Mouse (Mus musculus): Measurements from ENCODE around the gene Trim67. TPM values are rescaled to one million over a fixed set of nuclear protein-coding genes. Genes with fewer than 3 reads are reported as not detected.

Gene Trim67
- polyA plus RNA-seq, 1 experiment from 2014 or later: 0.10 TPM

DNA sequence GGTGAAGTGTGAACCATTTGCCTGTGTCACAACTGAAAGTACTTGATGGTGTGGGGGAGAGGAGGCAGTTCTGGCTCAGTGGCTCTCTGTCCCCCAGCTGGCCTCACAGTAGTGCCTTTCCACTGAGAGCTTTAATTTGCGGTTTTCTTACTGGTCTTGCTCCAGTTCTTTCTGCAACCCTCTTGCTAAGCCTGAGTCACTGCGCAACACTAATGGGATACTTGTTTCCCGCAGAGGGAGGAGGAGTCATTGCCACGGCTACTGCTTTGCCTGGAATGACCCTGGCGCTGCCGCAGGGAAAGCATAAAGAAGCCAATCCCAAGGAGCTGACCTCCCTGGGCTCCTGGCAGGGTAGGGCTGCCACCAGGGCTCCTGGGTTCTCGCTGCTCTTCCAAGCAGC, 33.8 kb downstream of the Trim67 start:
- no peak for DNase-seq (ENCODE audit: low spot score)
- 24% methylated on average over 7 of the region's 7 CpGs for WGBS
- no peak overlapping the region for H3K4me3 ChIP-seq
- H3K36me3 ChIP-seq: no peaks in the 10 kb centered on the region
- H3K27ac ChIP-seq: no peak overlapping the region
- H3K4me1 ChIP-seq: peaks cover 14% of the 10 kb centered on the region
- H3K9me3 ChIP-seq: no peaks in the 10 kb centered on the region
- H3K27me3 ChIP-seq (ENCODE audit: insufficient read depth, poor library complexity, severe bottlenecking): peaks cover 49% of the 10 kb centered on the region

- H3K9me3 ChIP-seq: no peaks in the 10 kb centered on the region
- DNase-seq (ENCODE audit: low spot score): no peak
- no peak overlapping the region for H3K27ac ChIP-seq
- peaks cover 50% of the 10 kb centered on the region for H3K27me3 ChIP-seq (ENCODE audit: insufficient read depth, poor library complexity, severe bottlenecking)
- H3K36me3 ChIP-seq: no peaks in the 10 kb centered on the region
- H3K4me1 ChIP-seq: peaks cover 18% of the 10 kb centered on the region
- WGBS: 4% methylated on average over 5 of the region's 5 CpGs
- H3K4me3 ChIP-seq: no peak overlapping the region
Measured at GRCm38 (mm10) chr8:124827387-124827786, 34.5 kb downstream of the Trim67 start.

DNA sequence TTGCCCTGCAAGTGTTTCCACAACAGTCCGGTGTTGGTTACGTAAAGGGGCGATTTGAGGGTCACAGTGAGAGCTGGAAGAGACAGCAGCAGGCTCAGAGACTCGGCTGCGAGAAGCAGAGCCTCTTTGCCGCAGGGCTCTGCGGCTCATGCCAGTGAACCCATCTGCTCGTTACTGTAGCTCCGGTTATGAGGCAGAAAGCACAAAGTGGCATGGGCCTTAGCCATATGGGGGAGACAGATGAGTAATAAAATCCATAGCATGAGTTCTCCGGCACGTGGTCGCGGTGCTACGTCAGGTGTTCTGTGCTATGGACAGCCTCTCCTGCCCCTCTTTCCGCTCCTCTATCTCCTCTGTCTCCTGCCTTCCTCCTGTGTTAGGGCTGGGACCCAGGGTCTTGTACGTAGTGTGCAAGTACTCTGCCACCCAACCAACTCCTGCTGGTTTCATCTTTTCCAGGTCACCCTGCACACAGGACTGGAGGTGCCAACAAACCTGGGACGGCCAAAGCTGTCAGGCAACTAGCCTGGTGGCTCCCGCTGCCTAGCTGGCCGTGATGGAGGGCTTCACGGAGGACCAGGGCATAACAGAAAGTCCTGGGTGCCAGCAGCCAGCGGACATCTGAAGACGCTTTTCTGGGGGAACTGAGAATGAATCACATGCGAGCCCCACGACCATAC, 35.8 kb downstream of the Trim67 start:
- Histone ChIP-seq H3K4me3 (no peak overlapping the region), H3K4me1 (peaks cover 22% of the 10 kb centered on the region), H3K27ac (no peak overlapping the region), H3K36me3 (no peaks in the 10 kb centered on the region), H3K27me3 (ENCODE audit: insufficient read depth, poor library complexity, severe bottlenecking) (peaks cover 50% of the 10 kb centered on the region), H3K9me3 (no peaks in the 10 kb centered on the region)
- DNase-seq (ENCODE audit: low spot score): no peak
- WGBS: 84% methylated on average over 24 of the region's 24 CpGs

GRCm38 (mm10) chr8:124830050-124830449, 37.2 kb downstream of the Trim67 start:
- H3K4me3 ChIP-seq: no peak overlapping the region
- no peak overlapping the region for H3K27ac ChIP-seq
- no peak for DNase-seq (ENCODE audit: low spot score)
- peaks cover 28% of the 10 kb centered on the region for H3K4me1 ChIP-seq
- WGBS: 73% methylated on average over 13 of the region's 13 CpGs
- no peaks in the 10 kb centered on the region for H3K9me3 ChIP-seq
- peaks cover 50% of the 10 kb centered on the region for H3K27me3 ChIP-seq (ENCODE audit: insufficient read depth, poor library complexity, severe bottlenecking)
- H3K36me3 ChIP-seq: no peaks in the 10 kb centered on the region

GRCm38 (mm10) chr8:124831531-124831930, 38.6 kb downstream of the Trim67 start:
- no peaks in the 10 kb centered on the region for H3K36me3 ChIP-seq
- WGBS: 75% methylated on average over 6 of the region's 6 CpGs

DNA sequence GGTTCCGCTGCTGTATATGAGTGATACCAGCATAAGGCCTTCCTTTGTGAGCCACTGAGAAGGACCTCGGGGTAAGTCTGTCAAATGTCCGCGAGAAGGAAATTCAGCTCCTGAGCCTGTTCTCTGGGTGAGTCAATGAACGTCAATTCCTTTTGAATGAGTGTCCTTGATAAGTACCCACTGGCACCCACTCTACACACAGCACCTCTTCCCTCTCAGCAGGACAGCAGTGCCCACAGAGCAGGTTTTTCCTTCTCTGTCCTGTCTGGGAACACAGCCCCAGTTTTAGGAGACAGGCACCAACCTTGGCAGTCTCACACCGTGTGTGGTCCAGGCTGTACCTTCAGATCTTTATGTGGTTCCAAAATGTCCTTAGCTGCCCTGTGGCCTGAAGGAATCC, 39.0 kb downstream of the Trim67 start:
- 71% methylated on average over 6 of the region's 6 CpGs for WGBS

More at GRCm38 (mm10) chr8:124831531-124831930, 38.6 kb downstream of the Trim67 start:
- DNase-seq (ENCODE audit: low spot score): no peak
- Histone ChIP-seq H3K4me3 (no peak overlapping the region), H3K27me3 (ENCODE audit: insufficient read depth, poor library complexity, severe bottlenecking) (peaks cover 41% of the 10 kb centered on the region), H3K27ac (no peak overlapping the region), H3K9me3 (no peaks in the 10 kb centered on the region), H3K4me1 (peaks cover 28% of the 10 kb centered on the region)

GRCm38 (mm10) chr8:124833430-124834205, 40.7 kb downstream of the Trim67 start:
- 26% methylated on average over 15 of the region's 15 CpGs for WGBS
- H3K36me3 ChIP-seq: peaks cover 14% of the 10 kb centered on the region
- DNase-seq (ENCODE audit: low spot score): no peak
- peak overlapping the region; percentile 20; the same call in 1 of the 2 replicates for H3K4me3 ChIP-seq
- H3K9me3 ChIP-seq: no peaks in the 10 kb centered on the region
- H3K27me3 ChIP-seq (ENCODE audit: insufficient read depth, poor library complexity, severe bottlenecking): peaks cover 27% of the 10 kb centered on the region
- H3K27ac ChIP-seq: peak overlapping the region; percentile 56
- peaks cover 20% of the 10 kb centered on the region for H3K4me1 ChIP-seq

More for the DNA sequence above, 39.0 kb downstream of the Trim67 start:
- Histone ChIP-seq H3K4me3 (no peak overlapping the region), H3K4me1 (peaks cover 24% of the 10 kb centered on the region), H3K27me3 (ENCODE audit: insufficient read depth, poor library complexity, severe bottlenecking) (peaks cover 37% of the 10 kb centered on the region), H3K9me3 (no peaks in the 10 kb centered on the region), H3K36me3 (no peaks in the 10 kb centered on the region), H3K27ac (0 out of 2 replicates have a peak overlapping the region, but pooled peaks have one; percentile 36)
- DNase-seq (ENCODE audit: low spot score): no peak

- DNase-seq (ENCODE audit: low spot score): no peak
- Histone ChIP-seq H3K27me3 (ENCODE audit: insufficient read depth, poor library complexity, severe bottlenecking) (peaks cover 6% of the 10 kb centered on the region), H3K27ac (no peak overlapping the region), H3K9me3 (no peaks in the 10 kb centered on the region), H3K4me1 (peaks cover 20% of the 10 kb centered on the region), H3K36me3 (peaks cover 36% of the 10 kb centered on the region), H3K4me3 (no peak overlapping the region)
Measured at GRCm38 (mm10) chr8:124835848-124836247, 43.0 kb downstream of the Trim67 start.

DNA sequence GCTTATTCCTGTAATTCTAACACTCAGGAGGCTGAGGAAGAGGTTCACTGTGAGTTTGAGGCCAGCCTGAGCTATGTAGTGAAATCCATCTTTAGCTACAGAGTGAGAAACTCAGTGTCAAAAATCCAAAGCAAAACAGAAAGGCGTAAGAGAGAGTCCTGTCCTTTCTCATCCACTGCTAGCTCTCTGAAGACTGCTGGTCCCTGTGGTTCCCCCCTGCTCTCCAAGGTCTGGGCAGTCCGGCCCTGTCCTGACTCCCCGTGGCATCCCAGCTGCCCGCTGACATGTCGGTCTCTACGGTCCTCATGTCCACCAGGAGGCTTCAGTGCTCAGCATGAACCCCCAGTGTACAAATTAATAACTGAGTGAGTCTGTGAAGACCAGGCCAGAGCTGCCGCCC, 43.4 kb downstream of the Trim67 start:
- 84% methylated on average over 7 of the region's 7 CpGs for WGBS
- H3K4me1 ChIP-seq: peaks cover 20% of the 10 kb centered on the region
- peaks cover 5% of the 10 kb centered on the region for H3K27me3 ChIP-seq (ENCODE audit: insufficient read depth, poor library complexity, severe bottlenecking)
- DNase-seq (ENCODE audit: low spot score): no peak
- H3K9me3 ChIP-seq: no peaks in the 10 kb centered on the region
- H3K36me3 ChIP-seq: peaks cover 40% of the 10 kb centered on the region
- no peak overlapping the region for H3K27ac ChIP-seq
- H3K4me3 ChIP-seq: no peak overlapping the region

DNA sequence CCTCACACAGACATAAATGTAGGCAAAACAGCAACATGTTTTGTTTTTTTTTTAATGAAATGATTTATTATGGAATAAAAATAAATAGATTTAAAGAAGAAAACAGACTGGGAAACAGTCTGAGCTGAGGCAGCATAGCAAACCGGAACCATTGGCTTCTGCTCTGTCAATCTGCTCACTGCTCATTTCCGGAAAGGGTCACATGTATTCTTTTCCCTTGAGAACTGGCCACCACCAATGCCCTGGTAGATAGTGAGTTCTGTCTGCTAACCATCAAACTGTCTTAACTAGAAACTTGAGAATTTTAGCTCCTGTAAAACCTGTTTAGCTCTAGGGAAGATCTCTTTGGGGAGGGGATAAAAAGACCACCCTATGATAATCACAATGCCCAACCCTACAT, 44.0 kb downstream of the Trim67 start:
- no peaks in the 10 kb centered on the region for H3K9me3 ChIP-seq
- no peak overlapping the region for H3K27ac ChIP-seq
- H3K27me3 ChIP-seq (ENCODE audit: insufficient read depth, poor library complexity, severe bottlenecking): no peaks in the 10 kb centered on the region
- H3K4me3 ChIP-seq: no peak overlapping the region
- WGBS: 82% methylated on average over 2 of the region's 2 CpGs
- H3K36me3 ChIP-seq: peaks cover 47% of the 10 kb centered on the region
- DNase-seq (ENCODE audit: low spot score): no peak
- peaks cover 20% of the 10 kb centered on the region for H3K4me1 ChIP-seq

GRCm38 (mm10) chr8:124837956-124838355, 45.1 kb downstream of the Trim67 start:
- WGBS: 89% methylated on average over 2 of the region's 2 CpGs
- Histone ChIP-seq H3K27me3 (ENCODE audit: insufficient read depth, poor library complexity, severe bottlenecking) (no peaks in the 10 kb centered on the region), H3K27ac (no peak overlapping the region), H3K36me3 (peaks cover 56% of the 10 kb centered on the region), H3K4me3 (no peak overlapping the region), H3K9me3 (no peaks in the 10 kb centered on the region), H3K4me1 (peaks cover 13% of the 10 kb centered on the region)
- DNase-seq (ENCODE audit: low spot score): no peak

DNA sequence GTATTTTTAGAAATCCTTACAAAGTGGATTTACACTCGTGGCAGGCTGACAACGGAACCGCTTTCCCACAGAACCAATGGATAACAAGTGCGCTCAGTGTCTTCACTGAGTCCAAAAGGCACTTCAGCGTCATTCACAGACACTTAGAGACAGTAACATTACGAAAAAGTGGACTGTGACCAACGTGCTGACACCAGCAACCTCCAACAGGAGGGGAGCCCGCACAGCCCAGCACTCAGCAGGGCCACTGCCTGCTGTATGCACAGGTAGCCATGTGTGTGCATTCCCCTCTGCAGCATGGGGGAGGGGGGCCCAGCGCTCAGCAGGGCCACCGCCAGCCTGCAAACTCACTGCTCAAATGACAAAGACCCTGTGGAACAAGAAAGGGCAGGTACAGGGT, 46.5 kb downstream of the Trim67 start:
- Histone ChIP-seq H3K36me3 (peaks cover 69% of the 10 kb centered on the region), H3K9me3 (no peaks in the 10 kb centered on the region)

GRCm38 (mm10) chr8:124840900-124841299, 48.0 kb downstream of the Trim67 start:
- Histone ChIP-seq H3K36me3 (peaks cover 75% of the 10 kb centered on the region), H3K27ac (no peak overlapping the region), H3K27me3 (ENCODE audit: insufficient read depth, poor library complexity, severe bottlenecking) (no peaks in the 10 kb centered on the region), H3K4me1 (peaks cover 7% of the 10 kb centered on the region; the same call in 1 of the 2 replicates), H3K9me3 (no peaks in the 10 kb centered on the region), H3K4me3 (no peak overlapping the region)
- DNase-seq (ENCODE audit: low spot score): no peak
- 90% methylated on average over 7 of the region's 7 CpGs for WGBS

More for the DNA sequence above, 46.5 kb downstream of the Trim67 start:
- Histone ChIP-seq H3K27me3 (ENCODE audit: insufficient read depth, poor library complexity, severe bottlenecking) (no peaks in the 10 kb centered on the region), H3K4me3 (no peak overlapping the region), H3K4me1 (0 out of 2 replicates have a peak, but pooled peaks cover 2% of the 10 kb centered on the region), H3K27ac (no peak overlapping the region)
- WGBS: 80% methylated on average over 10 of the region's 10 CpGs
- DNase-seq (ENCODE audit: low spot score): no peak
